Mouse (Mus musculus): Measurements from ENCODE around the gene Gm10803. TPM values are rescaled to one million over a fixed set of nuclear protein-coding genes. Genes with fewer than 3 reads are reported as not detected.
"Not testable (repeated sequence)": the region's sequence is repeated elsewhere in the genome, so short reads cannot be mapped to it uniquely, and the experiment has no call there.

The Gm10803 gene
- not detected in 2 replicates for polyA plus RNA-seq (2014; fragmentation: Nextera tagmentation; extraction: Ambion mirVana)

DNA sequence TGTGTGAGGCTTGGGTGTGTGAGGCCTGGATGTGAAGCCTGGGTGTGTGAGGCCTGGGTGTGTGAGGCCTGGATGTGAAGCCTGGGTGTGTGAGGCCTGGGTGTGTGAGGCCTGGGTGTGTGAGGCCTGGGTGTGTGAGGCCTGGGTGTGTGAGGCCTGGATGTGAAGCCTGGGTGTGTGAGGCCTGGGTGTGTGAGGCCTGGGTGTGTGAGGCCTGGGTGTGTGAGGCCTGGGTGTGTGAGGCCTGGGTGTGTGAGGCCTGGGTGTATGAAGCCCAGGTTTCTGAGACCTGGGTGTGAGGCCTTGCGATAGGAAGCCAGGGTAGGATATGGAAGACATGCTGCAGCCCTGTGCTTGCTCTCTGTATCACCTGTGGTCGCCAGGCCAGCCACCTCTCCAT is at the start of gene Gm10803:
Gm10803 (plus strand) TSS at position 301 of the 400 bp plus-strand sequence.
- H3K27me3 ChIP-seq (ENCODE audit: control insufficient read depth, insufficient read depth, low read length); H3K9me3 ChIP-seq (replicated peaks; ENCODE audit: control insufficient read depth, low read length); H3K4me2 ChIP-seq; H3K9ac ChIP-seq (ENCODE audit: low read depth, low read length); H3K27ac ChIP-seq (ENCODE audit: low read depth, low read length); ATAC-seq (replicated peaks; ENCODE audit: insufficient number of reproducible peaks, low FRiP score, low TSS enrichment); H3K4me1 ChIP-seq (ENCODE audit: control insufficient read depth, insufficient read depth, low read length); H3K4me3 ChIP-seq (ENCODE audit: low read depth, low read length); H3K36me3 ChIP-seq (ENCODE audit: control insufficient read depth, insufficient read depth, low read length): not testable (repeated sequence)
- 71% methylated on average over 2 of the region's 2 CpGs for WGBS (ENCODE audit: insufficient replicate concordance)

DNA sequence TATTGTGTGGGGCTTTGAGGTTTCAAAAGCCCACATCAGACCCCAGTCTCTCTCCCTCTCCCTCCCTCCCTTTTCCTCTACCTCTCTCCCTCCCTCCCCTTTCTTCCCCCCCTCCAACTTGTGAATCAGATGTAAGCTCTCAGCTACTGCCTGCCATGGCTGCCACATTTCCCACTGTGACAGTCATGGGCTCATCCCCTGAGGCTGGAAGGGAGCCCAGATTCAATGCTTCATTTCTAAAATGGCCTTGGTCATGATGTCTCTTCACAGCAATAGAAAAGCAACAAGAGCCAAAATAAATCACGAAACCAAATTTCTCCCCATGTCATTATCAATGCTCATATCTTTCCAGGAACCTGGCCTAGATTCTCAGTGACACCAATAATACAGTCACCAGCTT is 49.5 kb upstream of the Gm10803 start:
- Histone ChIP-seq H3K27ac (ENCODE audit: low read depth, low read length) (no peak overlapping the region), H3K4me2 (no peak overlapping the region), H3K9me3 (replicated peaks; ENCODE audit: control insufficient read depth, low read length) (no peaks in the 10 kb centered on the region), H3K36me3 (ENCODE audit: control insufficient read depth, insufficient read depth, low read length) (no peaks in the 10 kb centered on the region), H3K9ac (ENCODE audit: low read depth, low read length) (no peak overlapping the region), H3K4me1 (ENCODE audit: control insufficient read depth, insufficient read depth, low read length) (no peaks in the 10 kb centered on the region), H3K27me3 (ENCODE audit: control insufficient read depth, insufficient read depth, low read length) (no peaks in the 10 kb centered on the region), H3K4me3 (ENCODE audit: low read depth, low read length) (no peak overlapping the region)
- ATAC-seq (replicated peaks; ENCODE audit: insufficient number of reproducible peaks, low FRiP score, low TSS enrichment) = no peak
- WGBS (ENCODE audit: insufficient replicate concordance) = 93% methylated on average over 1 of the region's 1 CpGs

DNA sequence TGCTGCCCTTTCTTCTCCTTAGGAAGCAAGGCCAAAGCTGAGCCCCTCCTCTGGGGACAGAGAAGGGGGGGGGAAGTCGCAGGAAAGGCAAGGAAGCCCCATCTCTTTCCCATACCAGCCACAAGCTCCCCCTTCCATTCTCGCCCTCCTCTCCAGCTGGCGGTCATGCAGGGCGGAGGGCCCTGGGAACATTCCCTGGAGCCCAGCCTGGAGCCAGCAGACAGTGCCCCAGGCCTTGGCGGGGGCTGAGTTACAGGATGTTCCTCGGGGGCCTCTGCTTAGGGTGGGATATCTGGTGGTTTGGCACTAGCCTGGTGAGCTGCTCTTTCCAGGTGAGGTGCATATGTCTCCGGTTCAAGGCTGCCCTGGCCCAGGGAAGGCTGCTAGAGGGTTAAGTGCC is 48.2 kb upstream of the Gm10803 start:
- Histone ChIP-seq H3K27ac (ENCODE audit: low read depth, low read length) (no peak overlapping the region), H3K4me2 (no peak overlapping the region), H3K36me3 (ENCODE audit: control insufficient read depth, insufficient read depth, low read length) (no peaks in the 10 kb centered on the region), H3K9me3 (replicated peaks; ENCODE audit: control insufficient read depth, low read length) (no peaks in the 10 kb centered on the region), H3K4me1 (ENCODE audit: control insufficient read depth, insufficient read depth, low read length) (no peaks in the 10 kb centered on the region), H3K4me3 (ENCODE audit: low read depth, low read length) (no peak overlapping the region), H3K9ac (ENCODE audit: low read depth, low read length) (no peak overlapping the region), H3K27me3 (ENCODE audit: control insufficient read depth, insufficient read depth, low read length) (no peaks in the 10 kb centered on the region)
- no peak for ATAC-seq (replicated peaks; ENCODE audit: insufficient number of reproducible peaks, low FRiP score, low TSS enrichment)
- WGBS (ENCODE audit: insufficient replicate concordance) = 51% methylated on average over 7 of the region's 7 CpGs

DNA sequence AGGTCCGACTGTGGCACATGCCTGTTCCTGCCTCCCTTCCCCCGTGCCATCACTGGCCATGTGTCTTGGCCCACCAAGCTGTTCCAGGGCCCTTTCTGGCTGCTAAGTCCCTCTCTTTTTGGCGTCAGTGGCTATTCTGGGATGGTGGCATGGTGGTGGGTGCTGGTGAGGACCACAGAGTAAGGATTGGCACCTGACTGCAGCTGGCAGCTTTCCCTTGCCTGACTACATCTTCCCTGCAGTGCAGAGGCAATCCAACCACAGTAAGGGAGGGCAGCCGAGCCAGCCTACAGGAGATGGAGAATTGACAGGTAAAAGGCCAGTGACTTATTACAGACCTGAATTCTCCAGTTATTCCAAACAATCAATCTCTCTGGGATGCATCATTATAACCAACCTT is 45.1 kb upstream of the Gm10803 start:
- Histone ChIP-seq H3K27ac (ENCODE audit: low read depth, low read length) (no peak overlapping the region), H3K9me3 (replicated peaks; ENCODE audit: control insufficient read depth, low read length) (no peaks in the 10 kb centered on the region), H3K4me3 (ENCODE audit: low read depth, low read length) (no peak overlapping the region), H3K27me3 (ENCODE audit: control insufficient read depth, insufficient read depth, low read length) (no peaks in the 10 kb centered on the region), H3K4me2 (no peak overlapping the region), H3K4me1 (ENCODE audit: control insufficient read depth, insufficient read depth, low read length) (no peaks in the 10 kb centered on the region), H3K36me3 (ENCODE audit: control insufficient read depth, insufficient read depth, low read length) (no peaks in the 10 kb centered on the region), H3K9ac (ENCODE audit: low read depth, low read length) (no peak overlapping the region)
- WGBS (ENCODE audit: insufficient replicate concordance) = 70% methylated on average over 4 of the region's 4 CpGs
- no peak for ATAC-seq (replicated peaks; ENCODE audit: insufficient number of reproducible peaks, low FRiP score, low TSS enrichment)

DNA sequence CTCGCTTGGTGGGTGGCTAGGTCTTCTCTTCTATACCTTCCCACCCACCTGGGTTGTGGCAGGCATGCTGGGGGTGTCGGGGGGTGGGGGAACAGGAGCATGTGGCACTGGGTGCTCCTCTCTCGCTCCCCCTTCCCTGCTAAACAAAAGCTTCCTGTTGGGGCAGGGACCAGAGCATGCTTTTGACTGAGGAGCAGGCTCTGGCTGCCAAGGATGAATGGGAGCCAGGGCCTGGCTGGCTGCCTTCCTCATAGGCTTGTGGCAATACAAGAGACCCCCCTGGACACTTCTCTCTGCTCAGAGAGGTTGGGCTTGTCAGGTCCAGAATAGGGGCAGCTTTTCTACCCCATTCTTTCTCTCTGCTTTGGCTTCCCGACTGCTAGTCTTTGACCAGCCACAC is 39.3 kb upstream of the Gm10803 start:
- no peaks in the 10 kb centered on the region for H3K9me3 ChIP-seq (replicated peaks; ENCODE audit: control insufficient read depth, low read length)
- H3K4me3 ChIP-seq (ENCODE audit: low read depth, low read length) = no peak overlapping the region
- H3K36me3 ChIP-seq (ENCODE audit: control insufficient read depth, insufficient read depth, low read length) = no peaks in the 10 kb centered on the region
- WGBS (ENCODE audit: insufficient replicate concordance) = 58% methylated on average over 4 of the region's 4 CpGs
- H3K4me2 ChIP-seq = no peak overlapping the region
- peaks cover 2% of the 10 kb centered on the region; the same call in 1 of the 2 replicates for H3K27me3 ChIP-seq (ENCODE audit: control insufficient read depth, insufficient read depth, low read length)
- peaks cover 4% of the 10 kb centered on the region; the same call in 1 of the 2 replicates for H3K4me1 ChIP-seq (ENCODE audit: control insufficient read depth, insufficient read depth, low read length)
- no peak for ATAC-seq (replicated peaks; ENCODE audit: insufficient number of reproducible peaks, low FRiP score, low TSS enrichment)
- no peak overlapping the region for H3K9ac ChIP-seq (ENCODE audit: low read depth, low read length)
- H3K27ac ChIP-seq (ENCODE audit: low read depth, low read length) = no peak overlapping the region

DNA sequence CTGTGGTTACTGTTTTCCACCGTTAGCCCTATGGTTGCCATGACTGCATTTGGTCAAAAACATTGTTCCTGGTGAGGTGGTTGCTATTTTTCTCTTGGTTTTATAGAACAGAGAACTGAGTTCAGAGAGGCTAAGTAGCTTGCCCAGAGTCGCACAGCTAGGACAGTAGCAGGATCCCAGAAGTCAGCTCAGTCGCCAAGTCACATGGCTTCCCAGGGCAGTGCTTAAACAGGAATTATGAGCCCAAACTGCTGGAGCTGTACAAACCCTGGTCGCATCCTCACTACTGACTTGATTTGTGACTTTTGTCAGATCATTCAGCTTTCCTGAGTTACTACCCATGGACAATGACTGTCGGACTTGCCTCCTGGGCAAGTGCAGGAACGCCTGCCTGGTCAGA is 38.8 kb upstream of the Gm10803 start:
- ATAC-seq (replicated peaks; ENCODE audit: insufficient number of reproducible peaks, low FRiP score, low TSS enrichment) = no peak
- Histone ChIP-seq H3K36me3 (ENCODE audit: control insufficient read depth, insufficient read depth, low read length) (no peaks in the 10 kb centered on the region), H3K9me3 (replicated peaks; ENCODE audit: control insufficient read depth, low read length) (no peaks in the 10 kb centered on the region), H3K4me3 (ENCODE audit: low read depth, low read length) (no peak overlapping the region), H3K9ac (ENCODE audit: low read depth, low read length) (no peak overlapping the region), H3K27ac (ENCODE audit: low read depth, low read length) (no peak overlapping the region), H3K27me3 (ENCODE audit: control insufficient read depth, insufficient read depth, low read length) (peaks cover 2% of the 10 kb centered on the region; the same call in 1 of the 2 replicates), H3K4me1 (ENCODE audit: control insufficient read depth, insufficient read depth, low read length) (peaks cover 4% of the 10 kb centered on the region; the same call in 1 of the 2 replicates), H3K4me2 (peak overlapping the region; percentile 22)
- 70% methylated on average over 6 of the region's 6 CpGs for WGBS (ENCODE audit: insufficient replicate concordance)

DNA sequence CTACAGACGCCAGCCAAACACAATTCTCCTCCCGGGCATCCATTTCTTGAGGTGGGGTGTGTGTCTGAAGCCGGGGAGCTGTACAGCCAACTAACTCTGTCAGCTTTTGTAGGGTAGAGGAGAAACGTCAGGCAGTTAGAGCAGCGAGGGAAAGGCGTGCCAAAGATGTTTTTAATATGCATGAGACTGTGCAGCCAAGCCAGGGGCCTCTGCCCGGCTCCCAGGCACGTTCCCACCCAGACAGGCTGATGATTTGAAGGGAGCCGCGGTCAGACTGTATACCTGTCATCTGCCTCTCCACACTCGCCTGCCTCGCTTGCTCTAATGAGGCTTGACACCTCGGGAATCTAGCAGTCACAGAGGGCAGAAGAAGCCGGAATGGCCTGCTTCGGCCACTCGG is 38.4 kb upstream of the Gm10803 start:
- Histone ChIP-seq H3K9ac (ENCODE audit: low read depth, low read length) (no peak overlapping the region), H3K9me3 (replicated peaks; ENCODE audit: control insufficient read depth, low read length) (no peaks in the 10 kb centered on the region), H3K27me3 (ENCODE audit: control insufficient read depth, insufficient read depth, low read length) (peaks cover 2% of the 10 kb centered on the region; the same call in 1 of the 2 replicates), H3K27ac (ENCODE audit: low read depth, low read length) (no peak overlapping the region), H3K4me1 (ENCODE audit: control insufficient read depth, insufficient read depth, low read length) (peaks cover 4% of the 10 kb centered on the region; the same call in 1 of the 2 replicates), H3K4me2 (peak overlapping the region; percentile 22), H3K4me3 (ENCODE audit: low read depth, low read length) (no peak overlapping the region), H3K36me3 (ENCODE audit: control insufficient read depth, insufficient read depth, low read length) (no peaks in the 10 kb centered on the region)
- WGBS (ENCODE audit: insufficient replicate concordance) = 45% methylated on average over 16 of the region's 16 CpGs
- ATAC-seq (replicated peaks; ENCODE audit: insufficient number of reproducible peaks, low FRiP score, low TSS enrichment) = no peak

DNA sequence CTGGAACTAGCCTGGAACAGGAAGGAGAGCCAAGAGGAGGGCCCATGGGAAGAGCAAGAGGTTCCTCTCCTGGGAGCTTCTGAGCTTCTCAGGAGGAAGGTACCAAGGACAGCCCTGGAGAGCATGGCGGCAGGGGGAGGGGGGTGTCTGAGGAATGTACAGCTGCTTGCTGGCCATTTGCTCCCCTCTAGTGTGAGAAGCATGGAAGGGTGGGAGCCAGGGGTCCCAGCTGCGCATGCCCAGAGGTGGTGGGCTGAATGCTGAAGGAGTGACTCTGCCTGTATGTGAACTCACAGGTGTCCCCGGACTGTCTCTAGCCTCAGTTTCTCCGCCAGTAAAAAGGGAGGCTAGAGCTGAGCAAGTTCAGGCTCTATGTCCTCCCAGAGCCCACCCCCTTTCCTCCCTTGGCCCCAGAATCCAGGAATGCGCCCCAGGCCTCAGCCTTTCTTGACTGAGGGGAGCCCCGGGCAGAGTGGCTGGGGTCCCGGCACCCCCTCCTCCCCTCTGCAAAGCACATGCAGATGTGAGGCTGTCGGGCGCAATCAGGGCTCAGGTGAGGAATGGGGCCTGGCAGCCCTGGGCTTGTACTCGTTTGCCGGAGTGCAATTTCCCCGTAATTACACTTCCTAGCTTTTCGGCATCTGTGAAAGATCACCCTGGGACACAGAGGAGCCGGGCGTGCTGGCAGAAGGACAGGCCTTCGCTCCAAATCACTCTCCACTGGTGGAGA is 35.2 kb upstream of the Gm10803 start:
- Histone ChIP-seq H3K36me3 (ENCODE audit: control insufficient read depth, insufficient read depth, low read length) (no peaks in the 10 kb centered on the region), H3K27ac (ENCODE audit: low read depth, low read length) (no peak overlapping the region), H3K9me3 (replicated peaks; ENCODE audit: control insufficient read depth, low read length) (no peaks in the 10 kb centered on the region), H3K4me3 (ENCODE audit: low read depth, low read length) (no peak overlapping the region), H3K4me1 (ENCODE audit: control insufficient read depth, insufficient read depth, low read length) (peaks cover 8% of the 10 kb centered on the region; the same call in 1 of the 2 replicates), H3K4me2 (no peak overlapping the region), H3K27me3 (ENCODE audit: control insufficient read depth, insufficient read depth, low read length) (peaks cover 2% of the 10 kb centered on the region; the same call in 1 of the 2 replicates), H3K9ac (ENCODE audit: low read depth, low read length) (no peak overlapping the region)
- ATAC-seq (replicated peaks; ENCODE audit: insufficient number of reproducible peaks, low FRiP score, low TSS enrichment) = no peak
- WGBS (ENCODE audit: insufficient replicate concordance) = 65% methylated on average over 16 of the region's 16 CpGs

DNA sequence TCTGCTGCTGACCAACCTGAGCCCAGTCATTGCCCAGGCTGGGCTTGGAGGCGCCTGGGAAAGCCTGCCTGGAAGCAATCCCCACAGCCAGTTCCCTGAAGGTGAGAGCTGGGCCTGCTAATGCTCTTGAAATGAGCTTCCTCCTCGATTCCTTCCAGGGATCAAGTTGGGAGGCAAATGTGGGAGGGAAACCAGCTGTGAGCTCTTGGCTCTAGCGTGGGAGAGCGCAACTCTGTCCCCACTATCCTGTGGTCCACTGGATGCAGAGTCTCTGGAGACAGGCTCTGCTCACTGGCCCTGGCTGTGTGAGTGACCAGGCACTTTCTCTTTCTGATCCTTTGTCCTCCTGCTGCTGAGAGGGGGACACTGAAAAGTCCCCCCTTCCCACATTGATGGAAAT is 30.8 kb upstream of the Gm10803 start:
- no peak overlapping the region for H3K9ac ChIP-seq (ENCODE audit: low read depth, low read length)
- H3K27me3 ChIP-seq (ENCODE audit: control insufficient read depth, insufficient read depth, low read length) = peaks cover 2% of the 10 kb centered on the region; the same call in 1 of the 2 replicates
- no peak overlapping the region for H3K4me3 ChIP-seq (ENCODE audit: low read depth, low read length)
- 41% methylated on average over 4 of the region's 4 CpGs for WGBS (ENCODE audit: insufficient replicate concordance)
- H3K4me2 ChIP-seq = no peak overlapping the region
- H3K27ac ChIP-seq (ENCODE audit: low read depth, low read length) = no peak overlapping the region
- H3K9me3 ChIP-seq (replicated peaks; ENCODE audit: control insufficient read depth, low read length) = no peaks in the 10 kb centered on the region
- no peak for ATAC-seq (replicated peaks; ENCODE audit: insufficient number of reproducible peaks, low FRiP score, low TSS enrichment)
- H3K36me3 ChIP-seq (ENCODE audit: control insufficient read depth, insufficient read depth, low read length) = no peaks in the 10 kb centered on the region
- H3K4me1 ChIP-seq (ENCODE audit: control insufficient read depth, insufficient read depth, low read length) = 0 out of 2 replicates have a peak, but pooled peaks cover 6% of the 10 kb centered on the region
